Mouse (Mus musculus) macrophage (primary cell): Measurements from ENCODE around the gene Adh4. TPM values are rescaled to one million over a fixed set of nuclear protein-coding genes. Genes with fewer than 3 reads are reported as not detected.

Experiments used
- H3K27ac ChIP-seq: fragments of 350-480 bp; formaldehyde crosslinking; 2 replicates; pipeline ENCODE4 v1.9.0; 2021
- H3K36me3 ChIP-seq: fragments of 350-480 bp; formaldehyde crosslinking; 2 replicates; pipeline ENCODE4 v1.9.0; 2021; ENCODE audit errors: inconsistent target
- H3K4me3 ChIP-seq: fragments of 350-480 bp; formaldehyde crosslinking; 2 replicates; pipeline ENCODE4 v1.9.0; 2021; ENCODE audit errors: inconsistent target
- H3K79me2 ChIP-seq: fragments of 350-480 bp; formaldehyde crosslinking; 2 replicates; pipeline ENCODE4 v1.9.0; 2021; ENCODE audit errors: inconsistent target
- WGBS: methylation state at CpG from one replicate; pipeline ENCODE4 v1.1.7; 2026; ENCODE audit warnings: inconsistent platforms; ENCODE audit not compliant: missing documents; 5-methylcytosine and 5-hydroxymethylcytosine counted together
- polyA plus RNA-seq: library from polyadenylated mRNA; stranded (reverse); fragments of 250-400 nt; gene quantifications from 3 replicates; pipeline ENCODE4 v1.2.4, GENCODE M21; 2018; ENCODE audit warnings: inconsistent platforms

Gene Adh4
- polyA plus RNA-seq, 1 experiment from 2014 or later: not detected

DNA sequence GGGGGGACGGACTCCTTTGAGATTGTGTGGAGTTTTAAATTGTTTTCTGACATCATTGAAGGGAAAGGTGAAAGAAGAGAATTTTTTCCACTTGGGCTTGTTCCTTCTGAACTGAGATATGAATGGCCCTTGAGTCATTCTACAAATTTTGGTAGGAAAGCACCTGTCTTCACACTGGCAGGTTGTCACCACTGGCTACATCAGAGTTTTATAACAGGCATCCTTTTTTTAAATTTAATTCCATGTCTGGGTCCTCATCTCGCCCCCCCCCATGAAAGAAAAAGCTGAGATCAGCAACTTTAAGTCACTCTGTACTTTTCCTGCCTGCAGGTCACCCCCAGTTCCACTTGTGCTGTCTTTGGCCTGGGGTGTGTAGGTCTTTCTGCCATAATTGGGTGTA, 8.4 kb downstream of the Adh4 start:
- H3K27ac ChIP-seq: no peak overlapping the region
- WGBS: 65% methylated on average over 2 of the region's 2 CpGs

DNA sequence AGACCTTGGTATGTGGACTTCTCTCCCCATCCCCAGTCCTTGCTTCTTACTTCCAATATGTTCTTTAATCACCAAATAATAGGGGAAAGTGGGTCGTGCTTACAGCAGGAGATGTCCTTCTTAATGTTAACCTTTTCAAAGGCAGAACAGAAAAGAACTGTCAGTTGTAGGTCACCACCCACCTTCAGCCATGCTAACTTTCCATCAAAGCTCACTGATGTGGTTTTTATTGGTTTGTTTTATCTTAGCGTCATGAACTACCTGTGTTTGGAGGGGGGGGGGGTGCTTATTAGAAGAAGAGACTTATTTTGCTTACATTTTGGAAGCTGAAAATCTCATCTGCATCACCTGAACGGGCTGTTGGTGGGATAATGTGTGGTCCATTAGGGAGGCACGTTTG, 9.0 kb downstream of the Adh4 start:
- H3K27ac ChIP-seq: no peak overlapping the region

More for the DNA sequence above, 8.4 kb downstream of the Adh4 start:
- no peaks in the 10 kb centered on the region for H3K79me2 ChIP-seq
- no peaks in the 10 kb centered on the region for H3K36me3 ChIP-seq
- H3K4me3 ChIP-seq: no peak overlapping the region

DNA sequence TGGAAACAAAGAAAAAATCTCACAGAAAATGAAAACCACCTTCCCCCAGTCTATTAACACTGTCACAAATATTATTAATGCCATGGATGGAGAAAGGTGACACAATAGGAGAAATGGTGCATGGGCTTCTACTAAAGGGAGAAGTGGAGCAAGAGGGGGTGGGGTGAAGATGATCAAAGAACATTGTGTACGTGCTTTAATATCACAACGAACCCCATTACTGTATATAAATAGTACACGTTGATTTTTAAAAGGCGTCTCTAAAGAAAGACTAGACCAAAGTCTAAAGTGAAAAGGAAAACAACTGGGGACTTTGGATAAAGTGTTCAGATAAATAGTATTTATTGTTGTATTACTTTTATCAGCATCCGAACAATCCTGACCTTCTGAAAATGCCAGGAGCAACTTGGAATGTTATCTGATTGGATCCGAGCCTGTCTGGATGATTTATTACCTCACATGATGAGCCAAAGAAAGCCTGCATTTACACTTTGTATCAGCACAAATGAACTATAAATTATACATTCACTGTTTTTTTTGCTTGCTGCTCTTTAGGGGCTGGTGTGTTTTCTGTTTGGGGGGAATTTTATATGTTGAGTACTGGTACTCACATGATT, 15.2 kb downstream of the Adh4 start:
- Histone ChIP-seq H3K79me2 (no peaks in the 10 kb centered on the region), H3K27ac (no peak overlapping the region), H3K36me3 (no peaks in the 10 kb centered on the region), H3K4me3 (no peak overlapping the region)
- 90% methylated on average over 6 of the region's 6 CpGs for WGBS

More for the DNA sequence above, 9.0 kb downstream of the Adh4 start:
- no peaks in the 10 kb centered on the region for H3K36me3 ChIP-seq
- H3K4me3 ChIP-seq: no peak overlapping the region
- 80% methylated on average over 4 of the region's 4 CpGs for WGBS
- H3K79me2 ChIP-seq: no peaks in the 10 kb centered on the region

DNA sequence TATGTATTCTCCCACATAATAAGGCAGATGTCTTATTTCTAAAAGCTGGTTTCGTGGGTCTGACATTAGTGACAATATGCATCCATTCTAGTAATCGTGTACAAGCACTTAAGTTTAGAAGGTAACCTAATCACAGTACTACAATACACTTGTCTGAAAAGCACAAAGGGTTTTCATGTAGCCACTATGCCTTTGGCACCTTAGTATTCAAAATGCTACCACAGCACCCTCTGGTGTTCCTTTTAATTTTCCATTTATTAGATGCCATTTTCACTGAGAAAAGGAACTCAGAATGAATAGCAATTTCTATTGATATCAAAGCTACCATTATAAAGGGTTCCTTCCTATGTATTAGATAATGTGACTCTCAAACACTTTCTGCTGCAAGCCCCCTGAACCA, 16.6 kb downstream of the Adh4 start:
- Histone ChIP-seq H3K79me2 (no peaks in the 10 kb centered on the region), H3K27ac (no peak overlapping the region), H3K4me3 (no peak overlapping the region), H3K36me3 (no peaks in the 10 kb centered on the region)
- 77% methylated on average over 2 of the region's 2 CpGs for WGBS

DNA sequence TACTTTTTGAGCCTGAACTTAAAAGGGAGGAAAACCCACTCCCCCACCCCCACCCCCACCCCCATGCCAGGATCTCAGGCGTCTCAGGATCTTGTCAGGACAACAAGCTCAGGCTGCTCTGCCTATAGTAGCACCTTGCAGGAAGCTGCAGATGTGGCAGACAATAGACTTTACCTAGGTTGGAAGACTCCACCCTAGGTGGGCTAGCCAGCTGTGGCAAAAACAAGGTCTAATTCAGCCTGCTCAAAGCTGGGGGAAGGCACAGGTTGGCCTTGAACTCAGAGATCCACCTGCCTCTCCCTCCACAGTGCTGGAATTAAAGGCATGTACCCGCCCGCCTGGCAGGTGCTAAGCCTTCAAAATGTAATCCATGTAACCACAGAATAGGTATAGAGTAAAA, 23.4 kb downstream of the Adh4 start:
- H3K36me3 ChIP-seq: no peaks in the 10 kb centered on the region
- no peak overlapping the region for H3K4me3 ChIP-seq
- H3K27ac ChIP-seq: no peak overlapping the region
- WGBS: 100% methylated on average over 2 of the region's 3 CpGs
- H3K79me2 ChIP-seq: peaks cover 5% of the 10 kb centered on the region

DNA sequence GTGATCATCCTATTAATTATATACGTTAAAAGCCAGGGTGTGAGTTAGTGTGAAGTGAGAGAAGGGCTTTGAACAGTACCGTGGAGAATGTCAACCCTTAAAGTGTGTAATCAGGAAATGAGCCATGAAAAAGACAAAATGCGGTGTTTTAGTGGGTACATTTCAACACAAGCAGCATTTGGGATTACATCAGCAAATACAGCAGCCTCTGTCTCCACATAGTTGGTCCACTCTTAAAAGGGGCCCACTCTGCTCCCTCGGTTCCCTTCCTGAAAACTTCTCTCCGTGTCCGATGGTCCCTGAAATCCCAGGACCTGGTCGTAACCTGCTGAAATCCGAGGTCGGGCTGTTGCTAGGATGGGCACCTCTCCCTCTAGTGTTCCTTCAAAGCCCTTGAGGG, 26.9 kb downstream of the Adh4 start:
- 0% methylated on average over 9 of the region's 9 CpGs for WGBS
- Histone ChIP-seq H3K36me3 (peaks cover 6% of the 10 kb centered on the region), H3K27ac (peak overlapping the region; percentile 31; the same call in 1 of the 2 replicates), H3K79me2 (peaks cover 23% of the 10 kb centered on the region), H3K4me3 (peak overlapping the region; percentile 59)

DNA sequence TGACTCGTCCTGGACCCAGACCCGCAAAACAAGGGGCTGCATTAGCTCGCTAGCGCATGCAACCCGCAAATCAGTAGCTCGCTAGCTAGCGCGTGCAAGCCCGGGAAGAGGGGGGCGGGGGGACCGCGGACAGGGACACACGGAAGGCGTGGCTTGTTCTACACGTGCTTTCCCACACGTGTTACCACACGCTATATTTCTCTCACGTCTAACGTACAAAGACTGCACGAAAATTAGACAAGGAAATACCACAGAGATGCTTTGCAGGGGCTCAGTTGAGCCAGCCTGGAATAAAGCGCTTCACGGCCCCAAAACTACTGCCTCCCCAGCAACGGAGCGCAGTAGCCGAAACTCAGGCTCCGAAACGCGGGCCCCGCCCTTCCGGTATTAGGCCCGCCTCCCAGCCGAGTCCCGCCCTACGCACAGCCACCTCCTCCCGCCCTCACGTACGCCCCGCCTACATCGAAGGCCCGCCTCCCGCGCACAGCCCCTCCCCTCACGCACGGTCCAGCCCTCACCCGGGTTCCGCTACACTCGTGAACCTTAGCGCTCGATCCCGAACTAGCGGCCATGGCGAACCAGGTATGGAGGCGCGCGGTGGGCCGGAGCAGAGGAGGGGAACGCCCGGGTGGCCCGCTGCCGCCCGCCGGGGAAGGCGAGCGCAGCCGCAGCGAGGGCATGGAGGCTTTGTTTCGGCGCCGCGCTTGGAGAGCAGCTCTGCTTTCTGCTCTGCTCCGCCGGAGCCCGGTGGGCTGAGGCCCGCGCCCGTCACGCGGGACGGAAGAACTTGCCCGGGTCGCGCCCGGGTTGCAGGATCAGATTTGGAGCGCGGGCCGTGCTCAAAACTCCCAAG, 27.6 kb downstream of the Adh4 start, which contains the start of gene Adh5:
Adh5 (plus strand) TSS at position 482 of the 853 bp plus-strand sequence.
- Histone ChIP-seq H3K36me3 (peaks cover 12% of the 10 kb centered on the region), H3K79me2 (peaks cover 23% of the 10 kb centered on the region), H3K4me3 (peak within 1 kb of the TSS; percentile 59), H3K27ac (peak within 1 kb of the TSS; percentile 31; the same call in 1 of the 2 replicates)
- under 1% methylated on average over 86 of the region's 86 CpGs for WGBS

DNA sequence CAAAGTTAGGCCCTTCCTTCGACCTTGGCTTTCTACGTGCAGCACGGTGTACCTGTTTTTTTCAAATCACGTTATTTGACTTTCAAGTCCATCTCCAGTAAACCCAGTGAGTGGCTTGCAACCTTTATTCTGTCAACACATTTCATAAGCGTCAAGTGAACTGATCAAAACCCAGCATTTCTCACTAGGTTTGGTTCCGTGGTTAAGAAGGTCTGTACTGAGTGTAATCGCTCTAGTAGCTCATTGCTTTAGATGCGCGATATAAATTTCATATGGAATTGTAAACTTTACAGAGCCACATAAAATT, 28.2 kb downstream of the Adh4 start:
- Histone ChIP-seq H3K4me3 (peak overlapping the region; percentile 59), H3K36me3 (peaks cover 18% of the 10 kb centered on the region), H3K79me2 (peaks cover 23% of the 10 kb centered on the region), H3K27ac (no peak overlapping the region)
- 2% methylated on average over 9 of the region's 9 CpGs for WGBS

DNA sequence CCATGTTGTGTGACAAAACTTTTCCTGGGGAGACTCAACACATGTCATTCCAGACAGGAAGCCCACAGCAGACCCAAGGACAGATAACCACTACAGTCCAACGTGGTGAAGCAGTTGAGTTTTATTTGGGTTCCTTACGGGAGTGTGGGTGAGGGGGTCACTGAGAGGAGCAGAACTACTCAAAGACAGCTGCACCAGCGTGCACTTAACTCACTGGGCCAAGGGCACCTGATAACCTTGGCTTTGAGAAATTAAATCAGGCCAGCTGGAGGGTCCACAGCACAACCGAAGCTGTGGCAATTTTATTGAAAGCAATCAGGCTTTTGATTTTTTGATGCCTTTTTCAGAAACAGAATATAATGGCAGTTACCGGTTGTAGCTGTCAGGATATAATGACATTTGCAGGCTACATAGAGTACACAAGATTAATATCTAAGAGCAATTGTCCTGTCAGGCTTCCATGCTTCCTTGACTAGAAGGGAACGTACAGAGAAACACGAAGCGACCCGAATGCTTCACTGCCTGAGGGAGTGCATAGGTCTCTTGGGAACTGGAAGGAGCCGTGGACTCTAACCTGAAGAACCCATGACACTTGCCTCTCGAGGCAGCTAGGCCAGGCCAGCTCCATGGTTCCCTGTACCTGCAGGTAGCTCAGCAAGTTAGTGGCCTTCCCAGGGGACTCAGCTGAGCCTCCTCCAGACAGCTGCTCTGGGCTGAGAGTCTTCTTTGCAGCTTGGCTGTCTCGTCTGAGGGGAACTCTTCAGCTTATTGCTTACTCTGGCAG, 33.0 kb downstream of the Adh4 start:
- Histone ChIP-seq H3K27ac (no peak overlapping the region), H3K36me3 (peaks cover 61% of the 10 kb centered on the region), H3K79me2 (peaks cover 22% of the 10 kb centered on the region), H3K4me3 (no peak overlapping the region)
- whole genome bisulfite sequencing: 89% methylated on average over 12 of the region's 12 CpGs

DNA sequence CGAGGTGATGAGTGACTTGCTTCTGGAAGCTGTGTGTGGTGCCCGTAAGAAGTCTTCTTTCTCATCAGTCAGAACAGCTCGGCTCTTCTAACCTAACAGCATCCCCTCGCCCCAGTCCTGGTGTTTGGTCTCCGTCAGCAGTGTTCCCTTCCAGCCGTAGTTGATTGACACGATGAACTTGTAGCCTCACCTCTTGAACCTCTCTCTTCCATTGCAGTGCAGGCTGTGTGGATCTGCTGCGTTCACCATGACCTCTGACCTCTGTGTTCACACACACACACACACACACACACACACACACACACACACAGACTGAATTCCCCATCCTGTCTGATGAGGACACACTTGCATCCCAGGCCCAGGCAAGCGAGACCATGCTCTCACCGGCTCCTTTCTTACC, 36.9 kb downstream of the Adh4 start:
- Histone ChIP-seq H3K36me3 (peaks cover 83% of the 10 kb centered on the region), H3K4me3 (no peak overlapping the region), H3K27ac (no peak overlapping the region), H3K79me2 (no peaks in the 10 kb centered on the region)
- WGBS: 94% methylated on average over 9 of the region's 10 CpGs

DNA sequence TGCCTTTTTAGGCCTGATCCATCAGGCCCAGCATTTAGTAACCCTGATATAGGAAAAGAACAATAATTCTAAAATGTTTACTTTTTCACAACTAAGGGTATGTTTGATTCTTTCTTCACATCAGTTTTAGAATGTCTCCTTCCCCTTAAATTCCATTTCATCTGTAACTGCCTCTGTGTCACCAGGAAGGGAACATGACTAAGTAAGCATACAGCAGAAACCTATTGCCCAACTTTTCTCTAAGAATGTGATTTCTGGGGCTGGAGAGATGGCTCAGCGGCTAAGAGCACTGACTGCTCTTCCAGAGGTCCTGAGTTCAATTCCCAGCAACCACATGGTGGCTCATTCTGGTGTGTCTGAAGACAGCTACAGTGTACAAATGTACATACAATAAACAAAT, 39.0 kb downstream of the Adh4 start:
- no peak overlapping the region for H3K27ac ChIP-seq
- no peak overlapping the region for H3K4me3 ChIP-seq
- H3K36me3 ChIP-seq: peaks cover 78% of the 10 kb centered on the region
- 83% methylated on average over 1 of the region's 1 CpGs for WGBS
- no peaks in the 10 kb centered on the region for H3K79me2 ChIP-seq

DNA sequence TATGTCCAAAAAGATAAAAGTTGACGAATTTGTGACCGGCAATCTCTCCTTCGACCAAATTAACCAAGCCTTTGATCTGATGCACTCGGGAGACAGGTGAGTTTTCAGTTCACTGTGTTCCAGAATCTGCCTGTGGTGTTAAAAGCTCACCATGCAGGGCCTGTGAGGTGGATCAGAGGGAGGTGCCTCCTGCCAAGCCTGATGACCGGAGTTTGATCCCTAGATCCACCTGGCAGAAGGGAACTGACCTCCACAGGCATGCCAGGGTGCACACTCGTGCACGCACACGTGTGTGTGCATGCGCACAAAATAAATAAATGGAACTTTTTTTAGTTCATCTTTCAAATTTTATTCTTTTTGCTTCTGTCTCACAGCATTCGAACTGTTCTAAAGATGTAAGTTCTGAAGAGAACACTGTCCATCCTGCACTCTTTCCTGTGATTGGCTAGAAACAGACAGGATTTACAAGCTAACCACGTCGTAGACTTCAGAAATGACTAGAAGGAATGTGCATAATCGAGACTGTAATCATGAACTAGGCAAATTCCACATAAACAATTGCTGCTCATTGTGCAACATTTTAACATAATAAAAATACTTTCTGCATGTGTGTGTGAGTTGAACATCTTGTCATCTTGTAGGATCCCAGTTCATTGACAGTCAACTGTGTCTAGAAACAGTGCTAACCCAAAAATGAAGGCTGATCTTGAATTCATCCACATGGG, 39.6 kb downstream of the Adh4 start:
- H3K27ac ChIP-seq: no peak overlapping the region
- WGBS: 92% methylated on average over 13 of the region's 13 CpGs
- H3K4me3 ChIP-seq: no peak overlapping the region
- H3K36me3 ChIP-seq: peaks cover 78% of the 10 kb centered on the region
- no peaks in the 10 kb centered on the region for H3K79me2 ChIP-seq

DNA sequence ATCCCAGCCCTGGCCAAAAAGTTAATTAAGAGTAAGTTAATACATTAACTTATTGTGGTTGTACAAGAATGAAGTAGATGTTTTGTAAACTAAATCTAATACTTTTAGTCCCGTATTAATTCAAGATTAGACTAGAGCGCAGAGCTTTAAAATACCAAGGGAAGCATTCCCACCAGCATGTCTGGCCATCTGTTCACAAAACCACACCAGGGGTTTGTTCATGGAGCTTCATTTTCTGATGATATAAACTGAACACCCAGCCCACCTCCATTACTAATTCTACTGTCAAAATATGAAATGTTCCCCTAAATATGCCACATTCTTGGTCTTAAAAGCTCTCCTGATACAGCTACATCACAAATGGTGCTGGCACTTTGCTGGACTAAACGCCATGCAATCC, 43.2 kb downstream of the Adh4 start:
- 98% methylated on average over 3 of the region's 3 CpGs for WGBS
- Histone ChIP-seq H3K36me3 (peaks cover 65% of the 10 kb centered on the region), H3K79me2 (no peaks in the 10 kb centered on the region), H3K4me3 (no peak overlapping the region), H3K27ac (no peak overlapping the region)

DNA sequence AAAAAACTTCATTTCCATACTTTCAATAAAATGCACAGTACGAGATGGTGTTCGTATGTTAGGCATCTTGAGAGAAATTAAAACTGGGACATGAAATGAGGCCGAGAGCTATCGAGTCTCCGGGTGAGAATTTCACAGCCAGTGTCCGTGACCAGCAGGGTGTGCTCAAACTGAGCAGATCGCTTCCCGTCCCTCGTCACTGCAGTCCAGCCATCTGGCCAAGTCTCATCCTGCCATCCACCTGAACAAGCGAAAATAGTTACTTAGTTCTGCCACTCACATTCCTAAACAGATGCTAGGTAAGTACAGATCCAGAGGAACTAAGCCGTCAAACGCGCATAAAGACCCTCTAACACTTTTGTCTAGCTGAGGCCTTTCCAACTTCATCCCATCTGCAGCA, 45.0 kb downstream of the Adh4 start:
- H3K27ac ChIP-seq: no peak overlapping the region
- no peaks in the 10 kb centered on the region for H3K79me2 ChIP-seq
- 93% methylated on average over 12 of the region's 13 CpGs for WGBS
- H3K36me3 ChIP-seq: peaks cover 52% of the 10 kb centered on the region
- no peak overlapping the region for H3K4me3 ChIP-seq
